Mouse (Mus musculus) kidney, adult 2 months (tissue): Measurements from ENCODE around the gene Cgref1. TPM values are rescaled to one million over a fixed set of nuclear protein-coding genes. Genes with fewer than 3 reads are reported as not detected.

Source experiments
- DNase-seq: peaks from one replicate; pipeline ENCODE4 v3.0.0; 2021
- H3K27ac ChIP-seq: fragments of 200-500 bp; 2 replicates; pipeline ENCODE4 v1.5.1; 2012; ENCODE audit warnings: low read depth, low read length, control low read depth, inconsistent platforms; ENCODE audit not compliant: insufficient read depth
- H3K27me3 ChIP-seq: fragments of 200-500 bp; replicated peaks from 2 replicates; pipeline ENCODE4 v1.6.1; 2012; ENCODE audit warnings: mild to moderate bottlenecking, moderate library complexity, low read length, inconsistent platforms; ENCODE audit not compliant: control insufficient read depth, insufficient read depth
- H3K36me3 ChIP-seq: fragments of 200-500 bp; 2 replicates; pipeline ENCODE4 v1.6.1; 2012; ENCODE audit warnings: mild to moderate bottlenecking, moderate library complexity, low read length, inconsistent platforms; ENCODE audit not compliant: control insufficient read depth, insufficient read depth
- H3K4me1 ChIP-seq: fragments of 200-500 bp; 2 replicates; pipeline ENCODE4 v1.6.1; 2011; ENCODE audit warnings: low read length; ENCODE audit not compliant: control insufficient read depth, insufficient read depth
- H3K4me3 ChIP-seq: fragments of 200-500 bp; 2 replicates; pipeline ENCODE4 v1.5.1; 2011; ENCODE audit warnings: mild to moderate bottlenecking, low read depth, low read length, control low read depth; ENCODE audit not compliant: insufficient read depth
- CTCF ChIP-seq: fragments of 200-500 bp; conservative IDR thresholded peaks from 2 replicates; pipeline ENCODE4 v1.5.1; 2011; ENCODE audit warnings: low read depth, mild to moderate bottlenecking, control low read depth, low read length, moderate library complexity, mixed read lengths; ENCODE audit not compliant: insufficient read depth, insufficient read length
- POLR2A ChIP-seq: fragments of 200-500 bp; IDR thresholded peaks from one replicate; pipeline ENCODE4 v1.6.1; 2011; ENCODE audit warnings: low read depth, low read length, control low read depth
- WGBS: fragments of 180-500 bp; shearing (Covaris S2); methylation state at CpG from one replicate; pipeline ENCODE4 v1.1.7; 2018; 5-methylcytosine and 5-hydroxymethylcytosine counted together
- polyA plus RNA-seq: library from polyadenylated mRNA; depleted of rRNA; stranded (reverse); fragments of >200 nt; gene quantifications from 2 replicates; pipeline ENCODE4 v1.2.3, GENCODE M21; 2012

Cgref1 gene
- polyA plus RNA-seq, 1 experiment = 387 TPM

DNA sequence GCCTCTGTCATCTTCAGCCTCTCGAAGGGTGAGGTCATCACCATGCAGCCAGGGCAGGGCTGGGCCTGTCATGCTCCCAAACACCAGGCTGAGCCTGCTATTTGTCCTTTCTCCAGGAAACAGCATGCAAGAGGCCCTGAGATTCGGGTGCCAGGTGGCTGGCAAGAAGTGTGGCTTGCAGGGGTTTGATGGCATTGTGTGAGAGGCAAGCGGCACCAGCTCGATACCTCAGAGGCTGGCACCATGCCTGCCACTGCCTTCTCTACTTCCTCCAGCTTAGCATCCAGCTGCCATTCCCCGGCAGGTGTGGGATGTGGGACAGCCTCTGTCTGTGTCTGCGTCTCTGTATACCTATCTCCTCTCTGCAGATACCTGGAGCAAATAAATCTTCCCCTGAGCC lies 14.5 kb downstream of the Cgref1 start:
- DNase-seq = no peak
- H3K27me3 ChIP-seq = no peaks in the 10 kb centered on the region
- H3K36me3 ChIP-seq = no peaks in the 10 kb centered on the region
- TF ChIP-seq CTCF (no peak), POLR2A (no peak)
- H3K4me3 ChIP-seq = no peak overlapping the region
- H3K4me1 ChIP-seq = peaks cover 7% of the 10 kb centered on the region; the same call in 1 of the 2 replicates
- no peak overlapping the region for H3K27ac ChIP-seq
- WGBS = 74% methylated on average over 6 of the region's 6 CpGs

DNA sequence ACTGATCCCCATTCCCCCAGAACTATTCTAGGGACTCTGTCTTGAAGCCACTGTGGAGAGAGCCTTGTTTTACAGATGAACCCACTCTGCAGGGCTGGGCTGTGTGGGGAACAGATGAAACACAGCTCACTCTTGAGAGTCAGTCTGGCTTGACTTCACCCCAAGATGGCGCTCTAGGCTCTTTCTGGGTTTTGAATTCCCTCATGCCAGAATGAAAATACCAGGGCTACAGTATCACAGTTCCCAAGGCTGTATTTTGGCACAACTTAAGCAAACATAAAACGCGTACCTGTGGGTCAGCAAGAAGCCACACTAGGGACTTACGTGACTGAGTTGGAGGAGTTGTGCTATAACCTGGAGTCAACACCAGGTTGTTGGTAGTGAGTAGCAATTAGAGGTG lies 15.3 kb downstream of the Cgref1 start:
- Histone ChIP-seq H3K4me1 (peaks cover 7% of the 10 kb centered on the region; the same call in 1 of the 2 replicates), H3K36me3 (no peaks in the 10 kb centered on the region), H3K27ac (no peak overlapping the region), H3K27me3 (no peaks in the 10 kb centered on the region), H3K4me3 (no peak overlapping the region)
- 37% methylated on average over 4 of the region's 4 CpGs for WGBS
- peak; percentile 77 for DNase-seq
- TF ChIP-seq CTCF (peak; percentile 71), POLR2A (no peak)

DNA sequence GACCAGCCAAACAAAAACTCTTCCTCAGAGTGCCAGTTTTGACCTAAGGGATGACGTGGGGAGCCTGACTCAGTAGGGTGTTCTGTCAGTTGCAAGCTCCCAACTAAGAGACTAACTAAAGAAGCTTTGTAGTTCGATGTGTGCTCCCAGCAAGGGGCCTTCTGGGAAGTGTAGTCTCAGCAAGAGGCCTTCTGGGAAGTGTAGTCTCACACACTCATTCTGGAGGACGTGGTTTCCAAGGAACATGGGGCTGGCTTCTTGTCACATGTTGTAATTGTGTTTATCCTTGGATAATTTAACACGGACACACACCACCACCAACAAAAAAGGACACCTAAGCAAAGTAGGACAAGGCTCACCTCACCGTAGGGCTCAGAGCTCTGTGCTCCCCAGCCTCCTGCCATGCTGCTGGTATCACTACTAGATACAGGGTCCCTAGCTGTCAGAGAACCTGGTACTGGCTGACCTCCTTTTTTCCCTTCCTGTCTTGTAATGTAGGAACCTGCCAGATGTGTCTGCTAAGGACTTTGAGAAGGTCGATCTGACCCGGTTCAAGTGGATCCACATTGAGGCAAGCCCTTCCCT lies 17.4 kb downstream of the Cgref1 start:
- Histone ChIP-seq H3K27ac (no peak overlapping the region), H3K4me3 (no peak overlapping the region), H3K27me3 (no peaks in the 10 kb centered on the region), H3K4me1 (peaks cover 7% of the 10 kb centered on the region; the same call in 1 of the 2 replicates), H3K36me3 (no peaks in the 10 kb centered on the region)
- WGBS = 37% methylated on average over 7 of the region's 7 CpGs
- TF ChIP-seq CTCF (no peak), POLR2A (no peak)
- peak; percentile 67 for DNase-seq

DNA sequence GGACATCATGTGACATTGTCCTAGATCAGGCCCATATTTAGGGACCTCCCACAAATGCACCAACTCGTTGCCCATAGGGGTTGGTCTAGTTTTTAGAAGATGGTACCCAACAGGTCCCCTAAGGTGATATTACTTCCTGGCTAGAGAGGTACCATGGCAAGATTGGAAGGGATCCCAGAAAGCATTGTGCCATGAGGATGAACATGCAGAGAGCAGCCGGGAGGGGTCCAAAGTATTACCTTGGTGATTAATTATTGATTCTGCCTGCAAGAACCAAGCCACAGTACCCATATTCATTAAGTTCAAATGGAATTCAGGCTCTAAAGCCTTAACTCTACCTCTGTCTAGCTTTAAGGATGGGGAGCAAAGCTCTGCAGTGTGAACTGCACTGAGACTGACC lies 19.3 kb downstream of the Cgref1 start:
- no peaks in the 10 kb centered on the region for H3K36me3 ChIP-seq
- H3K4me1 ChIP-seq = peaks cover 8% of the 10 kb centered on the region; the same call in 1 of the 2 replicates
- 52% methylated on average over 2 of the region's 2 CpGs for WGBS
- H3K27ac ChIP-seq = peak overlapping the region; percentile 81
- H3K4me3 ChIP-seq = no peak overlapping the region
- TF ChIP-seq CTCF (no peak), POLR2A (no peak)
- no peaks in the 10 kb centered on the region for H3K27me3 ChIP-seq
- peak; percentile 94 for DNase-seq

DNA sequence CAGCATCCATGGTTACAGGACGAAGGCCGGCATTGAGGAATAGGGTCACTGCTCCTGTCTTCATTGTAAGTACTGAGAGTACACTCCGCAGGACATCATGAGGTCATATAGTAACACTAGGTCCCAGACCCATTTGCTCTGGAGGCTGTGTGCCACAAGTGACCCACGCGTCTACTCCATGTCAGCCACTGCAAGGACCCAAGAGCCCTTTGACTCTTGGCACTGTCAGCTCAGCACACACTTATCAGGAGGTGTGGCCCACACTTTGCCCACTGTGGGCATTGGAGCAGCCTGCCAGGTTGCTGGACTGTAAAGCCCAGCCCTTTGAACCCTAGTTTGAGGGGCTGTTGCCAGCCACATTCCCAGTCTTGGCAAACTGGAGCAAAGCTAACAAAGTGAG lies 20.2 kb downstream of the Cgref1 start:
- WGBS = 58% methylated on average over 5 of the region's 5 CpGs
- Histone ChIP-seq H3K27ac (peak overlapping the region; percentile 55), H3K27me3 (no peaks in the 10 kb centered on the region), H3K36me3 (no peaks in the 10 kb centered on the region), H3K4me1 (peaks cover 12% of the 10 kb centered on the region; the same call in 1 of the 2 replicates), H3K4me3 (no peak overlapping the region)
- peak; percentile 95 for DNase-seq
- TF ChIP-seq POLR2A (no peak), CTCF (no peak)

DNA sequence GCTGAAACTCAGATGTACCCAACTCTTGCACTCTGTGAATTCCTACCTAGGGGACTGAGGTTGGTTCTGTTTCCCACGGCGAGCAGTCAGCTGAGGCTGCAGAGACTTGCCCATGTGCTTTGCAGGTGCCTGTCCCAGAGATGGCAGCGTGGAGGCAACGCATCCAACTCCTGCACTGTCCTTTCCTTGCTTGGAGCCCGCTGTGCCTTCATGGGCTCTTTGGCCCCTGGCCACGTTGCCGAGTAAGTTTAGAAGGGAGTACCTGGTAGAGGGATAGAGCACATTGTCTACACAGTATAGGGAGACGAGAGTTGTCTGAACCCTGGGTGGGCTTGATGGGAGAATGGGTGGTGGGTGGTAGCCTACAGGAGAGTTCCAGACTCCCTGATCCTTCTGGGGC lies 20.8 kb downstream of the Cgref1 start:
- H3K4me1 ChIP-seq = peaks cover 12% of the 10 kb centered on the region; the same call in 1 of the 2 replicates
- H3K27me3 ChIP-seq = no peaks in the 10 kb centered on the region
- 60% methylated on average over 8 of the region's 8 CpGs for WGBS
- no peak for DNase-seq
- H3K4me3 ChIP-seq = no peak overlapping the region
- no peak for TF ChIP-seq CTCF
- no peak for TF ChIP-seq POLR2A
- no peaks in the 10 kb centered on the region for H3K36me3 ChIP-seq
- H3K27ac ChIP-seq = peak overlapping the region; percentile 55

DNA sequence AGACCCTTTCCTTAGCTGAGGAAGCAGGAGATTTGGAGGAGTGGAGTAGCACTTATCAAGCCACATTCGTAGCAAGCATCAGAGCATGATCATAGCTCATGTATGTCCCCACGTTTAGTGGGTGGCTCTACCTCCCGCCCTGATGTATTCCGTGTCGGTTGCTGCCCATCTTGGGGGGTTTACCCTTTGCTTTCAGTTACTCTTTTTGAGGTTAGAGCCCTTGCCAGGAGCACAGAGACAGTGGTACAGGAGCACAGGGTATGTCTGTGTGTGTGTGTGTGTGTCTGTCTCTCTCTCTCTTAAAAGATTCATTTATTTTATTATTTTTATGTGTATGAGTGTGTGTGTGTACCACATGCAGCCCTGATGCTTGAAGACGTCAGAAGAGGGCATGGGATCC lies 22.3 kb downstream of the Cgref1 start:
- Histone ChIP-seq H3K27me3 (no peaks in the 10 kb centered on the region), H3K4me1 (peaks cover 12% of the 10 kb centered on the region; the same call in 1 of the 2 replicates), H3K36me3 (no peaks in the 10 kb centered on the region), H3K4me3 (peak overlapping the region; percentile 96), H3K27ac (no peak overlapping the region)
- TF ChIP-seq CTCF = no peak
- no peak for TF ChIP-seq POLR2A
- no peak for DNase-seq
- 55% methylated on average over 6 of the region's 6 CpGs for WGBS
